Mouse (Mus musculus) midbrain, embryonic 13.5 days (tissue): ENCODE results near the gene 2010111I01Rik. TPM values are rescaled to one million over a fixed set of nuclear protein-coding genes. Genes with fewer than 3 reads are reported as not detected.

Experiments
- ATAC-seq: fragments of 200-750 bp; cut with Nextera tagmentation; 2 replicates; pipeline ENCODE4 v1.8.0; 2017; ENCODE audit warnings: mild to moderate bottlenecking, moderate TSS enrichment, moderate library complexity
- H3K27ac ChIP-seq: fragments of 300-500 bp; sonication (generic); 2 replicates; pipeline ENCODE4 v1.5.1; 2015; ENCODE audit warnings: inconsistent platforms, mild to moderate bottlenecking, moderate library complexity
- H3K27me3 ChIP-seq: fragments of 300-500 bp; sonication (generic); 2 replicates; pipeline ENCODE4 v1.6.1; 2015; ENCODE audit warnings: mild to moderate bottlenecking, inconsistent platforms
- H3K36me3 ChIP-seq: fragments of 300-500 bp; sonication (generic); 2 replicates; pipeline ENCODE4 v1.6.1; 2015; ENCODE audit warnings: mild to moderate bottlenecking, inconsistent platforms
- H3K4me1 ChIP-seq: fragments of 300-500 bp; sonication (generic); replicated peaks from 2 replicates; pipeline ENCODE4 v1.6.1; 2015; ENCODE audit warnings: inconsistent platforms
- H3K4me2 ChIP-seq: fragments of 300-500 bp; sonication (generic); replicated peaks from 2 replicates; pipeline ENCODE4 v1.6.1; 2015; ENCODE audit warnings: moderate library complexity, mild to moderate bottlenecking, inconsistent platforms
- H3K4me3 ChIP-seq: fragments of 300-500 bp; sonication (generic); replicated peaks from 2 replicates; pipeline ENCODE4 v1.5.1; 2015; ENCODE audit warnings: mild to moderate bottlenecking, inconsistent platforms
- H3K9ac ChIP-seq: fragments of 300-500 bp; sonication (generic); replicated peaks from 2 replicates; pipeline ENCODE4 v1.6.1; 2015; ENCODE audit warnings: mild to moderate bottlenecking, inconsistent platforms
- H3K9me3 ChIP-seq: fragments of 300-500 bp; sonication (generic); 2 replicates; pipeline ENCODE4 v1.6.1; 2016; ENCODE audit warnings: mild to moderate bottlenecking, inconsistent platforms
- WGBS: fragments of 180-500 bp; shearing (Covaris S2); methylation state at CpG from one replicate; pipeline ENCODE4 v1.1.7; 2015; 5-methylcytosine and 5-hydroxymethylcytosine counted together
- polyA plus RNA-seq: library from polyadenylated mRNA; unstranded; fragments of >200 nt; fragmentation: Nextera tagmentation; extraction: Ambion mirVana; gene quantifications from 2 replicates; pipeline ENCODE4 v1.2.1, GENCODE M21; 2015

2010111I01Rik gene
- polyA plus RNA-seq, 1 experiment from 2014 or later, result 28.6 TPM

DNA sequence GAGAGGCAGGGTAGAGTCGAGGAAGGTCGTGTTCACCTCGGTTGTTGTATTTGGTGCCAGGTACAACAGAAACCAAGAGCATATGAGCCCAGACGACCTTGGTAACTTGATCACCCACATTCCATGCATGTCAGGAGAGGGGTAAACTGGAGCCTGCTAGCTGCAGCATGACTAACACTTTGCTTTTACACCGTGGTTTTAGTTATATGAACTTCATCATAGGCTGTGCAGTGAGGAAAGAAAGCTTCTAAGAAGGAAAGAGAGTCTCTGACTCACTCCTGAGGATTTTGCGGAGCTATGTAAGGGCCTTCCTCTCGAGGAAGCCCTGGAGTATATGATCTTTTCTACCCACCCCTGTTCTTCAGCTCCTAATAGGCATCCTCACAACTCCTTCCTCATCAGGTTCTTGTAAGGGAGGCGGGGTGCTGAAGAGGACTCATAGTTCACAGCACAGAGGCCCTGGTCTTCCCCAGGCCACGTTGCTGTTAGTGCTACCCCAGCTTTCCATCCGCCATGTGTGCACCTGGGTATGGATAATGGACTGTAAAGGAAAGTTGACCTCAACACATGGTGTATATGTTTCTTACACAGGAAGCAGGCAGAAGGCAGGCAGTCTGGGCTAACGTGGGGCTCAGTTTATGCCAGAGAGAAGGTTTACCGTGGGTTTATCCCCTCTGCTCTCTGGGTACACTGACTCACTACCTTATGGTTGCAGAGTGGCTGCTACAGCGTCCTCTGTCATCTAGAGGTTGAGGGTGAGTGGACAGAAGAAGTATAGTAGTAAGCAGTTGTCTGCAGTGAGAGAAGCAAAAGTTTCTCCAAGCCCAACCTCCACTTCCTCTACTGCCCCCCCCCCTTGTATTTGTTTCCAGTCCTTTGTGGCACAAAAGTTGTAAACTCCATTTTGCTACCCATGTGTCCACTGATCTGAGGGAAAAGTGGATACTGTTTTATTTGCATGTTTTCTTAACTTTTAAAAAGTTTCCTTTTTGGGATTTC is 222.8 kb downstream of the 2010111I01Rik start:
- H3K27ac ChIP-seq, result no peak overlapping the region
- no peak overlapping the region for H3K9ac ChIP-seq
- 85% methylated on average over 13 of the region's 13 CpGs for WGBS
- no peak for ATAC-seq
- H3K4me3 ChIP-seq, result no peak overlapping the region
- no peaks in the 10 kb centered on the region for H3K27me3 ChIP-seq
- H3K4me1 ChIP-seq, result peaks cover 16% of the 10 kb centered on the region
- H3K4me2 ChIP-seq, result no peak overlapping the region
- H3K9me3 ChIP-seq, result no peaks in the 10 kb centered on the region
- H3K36me3 ChIP-seq, result 0 out of 2 replicates have a peak, but pooled peaks cover 3% of the 10 kb centered on the region

DNA sequence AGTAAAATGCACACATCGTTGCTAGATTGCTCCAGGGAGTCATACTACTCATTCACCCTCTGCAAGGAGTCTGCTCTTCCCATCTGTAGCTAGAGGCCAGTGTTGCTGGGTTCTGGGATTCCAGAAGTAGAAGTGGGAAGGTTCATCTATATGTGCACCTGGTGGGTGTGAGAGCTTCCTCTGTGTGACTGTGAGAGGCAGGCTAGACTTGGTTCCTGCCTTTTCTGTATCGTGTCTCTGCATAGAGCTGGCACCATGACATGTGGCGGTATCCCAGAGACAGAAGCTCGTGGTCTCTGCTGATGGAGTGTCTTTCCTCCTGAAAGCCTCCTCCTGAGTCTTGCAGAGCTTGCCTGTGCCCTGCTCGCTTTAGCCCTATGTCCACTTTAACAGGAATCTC is 223.6 kb downstream of the 2010111I01Rik start:
- Histone ChIP-seq H3K9ac (no peak overlapping the region), H3K36me3 (0 out of 2 replicates have a peak, but pooled peaks cover 4% of the 10 kb centered on the region), H3K27me3 (no peaks in the 10 kb centered on the region), H3K4me2 (no peak overlapping the region), H3K4me3 (no peak overlapping the region), H3K9me3 (no peaks in the 10 kb centered on the region), H3K27ac (no peak overlapping the region), H3K4me1 (peaks cover 16% of the 10 kb centered on the region)
- ATAC-seq, result no peak
- WGBS, result 82% methylated on average over 5 of the region's 5 CpGs

DNA sequence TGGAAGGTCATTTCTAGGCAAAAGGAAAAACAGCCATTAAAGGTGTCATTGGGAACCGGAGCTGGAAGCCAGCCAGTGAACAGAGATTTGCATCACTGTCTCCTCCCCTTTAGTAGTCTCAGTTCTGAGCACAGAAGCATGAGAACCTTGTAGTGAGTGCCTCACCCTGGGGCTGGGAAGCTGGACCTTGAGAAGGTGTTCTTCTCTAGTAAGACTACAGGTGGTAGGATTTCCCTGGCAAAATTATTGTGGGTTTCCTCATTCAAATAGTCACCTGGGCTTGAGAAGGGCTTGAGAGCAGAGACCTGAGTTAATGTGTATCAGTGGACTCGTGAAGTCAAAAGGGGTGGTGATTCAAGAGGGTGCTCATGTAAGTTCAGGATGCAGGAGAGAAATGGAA is 224.1 kb downstream of the 2010111I01Rik start:
- Histone ChIP-seq H3K9me3 (no peaks in the 10 kb centered on the region), H3K36me3 (0 out of 2 replicates have a peak, but pooled peaks cover 4% of the 10 kb centered on the region), H3K4me3 (no peak overlapping the region), H3K27ac (no peak overlapping the region), H3K4me2 (no peak overlapping the region), H3K9ac (no peak overlapping the region), H3K27me3 (no peaks in the 10 kb centered on the region), H3K4me1 (peaks cover 16% of the 10 kb centered on the region)
- 67% methylated on average over 2 of the region's 2 CpGs for WGBS
- ATAC-seq, result no peak

DNA sequence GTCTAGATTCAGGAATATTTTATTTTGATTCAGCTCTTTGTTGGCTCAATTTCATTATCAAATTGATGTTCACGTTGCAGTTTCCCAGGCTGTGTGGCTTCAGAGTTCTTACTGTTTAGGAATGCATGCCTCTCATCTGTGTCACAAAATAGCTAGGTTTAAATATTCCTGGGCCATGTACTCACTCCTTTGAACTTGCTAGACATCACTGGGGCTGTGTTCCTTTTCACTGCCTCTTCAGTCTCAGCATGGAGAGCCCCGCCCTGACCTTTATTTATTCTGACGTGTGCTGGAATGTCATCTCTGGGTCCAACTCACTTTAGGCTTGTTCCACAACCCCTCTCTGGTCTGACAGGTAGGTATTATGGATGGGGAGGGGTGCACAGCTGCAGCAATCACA is 228.7 kb downstream of the 2010111I01Rik start:
- Histone ChIP-seq H3K27me3 (no peaks in the 10 kb centered on the region), H3K9me3 (no peaks in the 10 kb centered on the region), H3K4me3 (no peak overlapping the region), H3K36me3 (0 out of 2 replicates have a peak, but pooled peaks cover 4% of the 10 kb centered on the region), H3K4me1 (no peaks in the 10 kb centered on the region), H3K4me2 (no peak overlapping the region), H3K9ac (no peak overlapping the region), H3K27ac (no peak overlapping the region)
- WGBS, result 67% methylated on average over 3 of the region's 3 CpGs
- ATAC-seq, result no peak

DNA sequence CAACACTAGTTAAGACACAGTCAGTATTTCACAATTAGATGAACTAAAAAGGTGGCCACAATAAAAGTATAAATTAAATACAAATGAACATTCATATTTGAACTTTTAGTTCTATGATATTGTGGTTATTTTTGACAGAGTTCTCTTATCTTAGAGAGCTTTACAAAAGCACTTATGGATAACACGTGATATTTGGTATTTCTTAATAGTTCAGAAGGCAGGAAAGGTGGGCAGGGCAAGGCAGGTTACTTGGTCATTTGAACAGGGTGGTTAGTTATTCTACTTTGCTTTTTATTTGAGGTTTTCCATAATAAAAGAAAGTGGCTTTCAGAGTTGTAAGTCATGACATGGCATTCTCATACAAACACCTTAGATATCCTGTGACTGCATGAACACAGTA is 233.3 kb downstream of the 2010111I01Rik start:
- Histone ChIP-seq H3K27ac (no peak overlapping the region), H3K4me1 (peaks cover 4% of the 10 kb centered on the region; the same call in 1 of the 2 replicates), H3K36me3 (no peaks in the 10 kb centered on the region), H3K27me3 (no peaks in the 10 kb centered on the region), H3K9ac (no peak overlapping the region), H3K4me2 (no peak overlapping the region), H3K9me3 (no peaks in the 10 kb centered on the region), H3K4me3 (no peak overlapping the region)
- WGBS, result 95% methylated on average over 1 of the region's 1 CpGs
- no peak for ATAC-seq

DNA sequence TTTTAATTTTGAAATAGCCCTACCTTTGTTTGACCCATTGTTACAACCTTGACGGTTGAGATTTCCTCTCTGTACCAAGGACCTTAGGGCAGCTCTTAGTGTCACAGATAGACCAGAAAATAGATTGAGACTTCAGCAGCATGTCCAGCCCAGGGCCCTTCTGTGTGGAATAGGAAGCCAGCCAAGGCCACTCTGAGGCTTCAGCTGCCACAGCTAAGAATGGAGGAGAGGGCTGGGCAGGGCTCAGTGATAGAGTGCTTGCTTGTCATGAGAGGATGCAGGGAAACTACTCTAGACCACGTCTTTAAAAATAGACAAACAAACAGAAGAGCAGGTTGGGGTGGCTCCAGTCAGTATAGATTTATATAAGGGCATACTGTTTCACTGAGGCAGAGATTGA is 234.9 kb downstream of the 2010111I01Rik start:
- no peaks in the 10 kb centered on the region for H3K36me3 ChIP-seq

DNA sequence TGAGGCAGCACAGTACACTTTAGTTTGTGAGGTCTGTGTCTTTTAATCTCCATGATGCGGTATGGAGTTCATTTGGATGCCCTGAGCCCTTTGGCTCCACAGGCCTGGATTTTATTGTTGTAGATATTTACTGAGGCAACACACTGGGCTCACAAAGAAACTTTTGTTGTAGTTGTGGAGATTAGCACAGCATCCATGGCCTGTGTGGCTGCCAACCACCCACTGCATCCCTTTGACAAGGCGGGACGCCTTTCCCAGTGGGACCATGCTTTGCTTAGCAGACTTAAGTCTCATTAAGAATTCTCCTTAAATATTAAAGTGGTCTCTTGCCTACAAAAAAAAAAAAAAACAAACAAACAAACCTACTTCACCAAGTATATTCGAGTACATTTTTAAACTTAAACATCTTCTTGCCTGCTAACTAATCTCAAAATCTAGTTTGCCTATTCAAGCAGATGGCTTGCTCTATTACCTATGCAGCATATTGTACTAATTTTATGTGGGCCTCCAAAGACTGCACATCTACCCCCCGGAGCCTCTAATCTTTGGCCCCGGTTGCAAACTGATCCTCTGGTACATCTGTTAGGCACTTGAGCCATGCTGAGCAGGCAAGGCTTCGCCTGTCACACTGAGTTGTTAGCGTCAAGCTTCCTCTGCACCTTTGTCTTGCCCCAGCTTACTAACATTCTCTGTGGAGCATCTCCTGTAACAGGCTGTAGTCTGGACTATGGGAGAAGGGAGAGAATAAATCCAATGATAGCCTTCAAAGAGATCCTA is 239.0 kb downstream of the 2010111I01Rik start:
- Histone ChIP-seq H3K4me3 (no peak overlapping the region), H3K4me1 (peaks cover 22% of the 10 kb centered on the region), H3K9ac (no peak overlapping the region), H3K4me2 (no peak overlapping the region), H3K27ac (no peak overlapping the region; the same call in 1 of the 2 replicates), H3K9me3 (no peaks in the 10 kb centered on the region), H3K27me3 (0 out of 2 replicates have a peak, but pooled peaks cover 3% of the 10 kb centered on the region), H3K36me3 (no peaks in the 10 kb centered on the region)
- 16% methylated on average over 8 of the region's 8 CpGs for WGBS
- peak; percentile 79 for ATAC-seq

More for the DNA sequence above, 234.9 kb downstream of the 2010111I01Rik start:
- Histone ChIP-seq H3K4me2 (no peak overlapping the region), H3K4me1 (peaks cover 19% of the 10 kb centered on the region), H3K9ac (no peak overlapping the region), H3K9me3 (no peaks in the 10 kb centered on the region), H3K4me3 (no peak overlapping the region), H3K27ac (no peak overlapping the region), H3K27me3 (no peaks in the 10 kb centered on the region)
- 79% methylated on average over 2 of the region's 2 CpGs for WGBS
- no peak for ATAC-seq

DNA sequence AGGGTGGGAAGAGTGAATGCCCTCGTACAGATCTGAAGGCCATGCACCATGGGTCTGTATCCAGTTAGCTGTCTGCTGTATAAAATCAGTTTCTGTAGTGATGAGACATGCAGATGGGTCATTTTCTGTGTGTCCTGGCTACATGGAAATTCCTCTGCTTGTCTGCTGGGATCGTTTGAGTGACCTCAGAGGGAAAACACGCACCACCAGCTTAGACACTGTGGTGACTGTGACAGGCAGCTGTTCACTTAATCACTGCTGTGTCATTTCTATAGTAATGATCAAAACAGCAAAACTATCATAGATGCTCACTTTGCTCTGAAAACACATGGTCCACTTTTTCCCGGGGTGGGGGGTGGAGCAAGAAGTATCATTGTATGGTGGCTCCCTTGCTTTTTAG is 241.1 kb downstream of the 2010111I01Rik start:
- no peaks in the 10 kb centered on the region for H3K9me3 ChIP-seq
- WGBS, result 75% methylated on average over 4 of the region's 4 CpGs
- no peak overlapping the region for H3K4me3 ChIP-seq
- H3K9ac ChIP-seq, result no peak overlapping the region
- no peak for ATAC-seq
- no peaks in the 10 kb centered on the region for H3K36me3 ChIP-seq
- H3K27me3 ChIP-seq, result 0 out of 2 replicates have a peak, but pooled peaks cover 3% of the 10 kb centered on the region
- peaks cover 22% of the 10 kb centered on the region for H3K4me1 ChIP-seq
- H3K4me2 ChIP-seq, result no peak overlapping the region
- H3K27ac ChIP-seq, result no peak overlapping the region

DNA sequence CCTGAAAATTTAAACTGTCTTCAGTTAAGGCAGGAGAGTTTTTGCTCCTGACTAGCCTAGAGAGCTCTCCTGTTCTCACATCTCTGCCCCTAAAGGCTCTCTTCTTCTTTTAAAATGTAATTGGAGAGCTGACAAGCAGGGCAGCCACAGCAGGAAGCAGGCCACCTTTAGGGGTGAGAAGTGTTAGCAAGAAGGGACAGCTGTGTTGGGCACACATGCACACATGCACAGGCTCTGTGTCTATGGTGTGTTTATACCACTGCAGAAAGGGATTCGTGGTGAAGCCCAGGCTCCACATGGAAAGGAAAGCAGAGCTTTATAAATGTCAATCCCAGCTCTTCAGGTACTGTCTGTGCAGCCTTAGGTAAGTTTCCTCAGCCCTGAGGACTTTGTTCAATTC is 241.7 kb downstream of the 2010111I01Rik start:
- 67% methylated on average over 1 of the region's 1 CpGs for WGBS
- Histone ChIP-seq H3K4me2 (no peak overlapping the region), H3K9me3 (no peaks in the 10 kb centered on the region), H3K9ac (no peak overlapping the region), H3K4me3 (no peak overlapping the region), H3K36me3 (no peaks in the 10 kb centered on the region), H3K4me1 (peaks cover 22% of the 10 kb centered on the region), H3K27me3 (0 out of 2 replicates have a peak, but pooled peaks cover 3% of the 10 kb centered on the region), H3K27ac (no peak overlapping the region)
- no peak for ATAC-seq

DNA sequence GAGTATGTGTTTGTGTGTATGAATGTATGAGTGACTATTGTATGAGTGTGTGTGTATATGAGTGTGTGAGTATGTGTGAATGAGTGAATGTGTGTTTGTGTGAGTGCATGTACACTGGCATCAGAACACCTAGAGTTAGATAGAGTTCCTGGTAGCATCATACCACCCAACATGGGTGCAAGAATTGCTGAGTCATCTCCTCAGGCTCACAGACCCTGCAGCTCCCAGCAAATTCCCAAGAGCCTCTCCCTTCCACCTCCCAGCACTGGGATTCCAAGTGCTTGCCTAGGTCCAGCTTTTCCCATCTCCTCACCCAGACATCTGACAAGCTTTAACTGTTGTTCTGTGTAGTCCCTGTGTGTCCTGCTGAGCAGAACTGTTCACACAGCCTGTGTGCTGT is 251.8 kb downstream of the 2010111I01Rik start:
- H3K9me3 ChIP-seq, result no peaks in the 10 kb centered on the region
- H3K4me2 ChIP-seq, result no peak overlapping the region
- no peak overlapping the region for H3K4me3 ChIP-seq
- no peaks in the 10 kb centered on the region for H3K27me3 ChIP-seq
- H3K27ac ChIP-seq, result no peak overlapping the region
- no peak for ATAC-seq
- H3K4me1 ChIP-seq, result no peaks in the 10 kb centered on the region
- no peak overlapping the region for H3K9ac ChIP-seq
- no peaks in the 10 kb centered on the region for H3K36me3 ChIP-seq

DNA sequence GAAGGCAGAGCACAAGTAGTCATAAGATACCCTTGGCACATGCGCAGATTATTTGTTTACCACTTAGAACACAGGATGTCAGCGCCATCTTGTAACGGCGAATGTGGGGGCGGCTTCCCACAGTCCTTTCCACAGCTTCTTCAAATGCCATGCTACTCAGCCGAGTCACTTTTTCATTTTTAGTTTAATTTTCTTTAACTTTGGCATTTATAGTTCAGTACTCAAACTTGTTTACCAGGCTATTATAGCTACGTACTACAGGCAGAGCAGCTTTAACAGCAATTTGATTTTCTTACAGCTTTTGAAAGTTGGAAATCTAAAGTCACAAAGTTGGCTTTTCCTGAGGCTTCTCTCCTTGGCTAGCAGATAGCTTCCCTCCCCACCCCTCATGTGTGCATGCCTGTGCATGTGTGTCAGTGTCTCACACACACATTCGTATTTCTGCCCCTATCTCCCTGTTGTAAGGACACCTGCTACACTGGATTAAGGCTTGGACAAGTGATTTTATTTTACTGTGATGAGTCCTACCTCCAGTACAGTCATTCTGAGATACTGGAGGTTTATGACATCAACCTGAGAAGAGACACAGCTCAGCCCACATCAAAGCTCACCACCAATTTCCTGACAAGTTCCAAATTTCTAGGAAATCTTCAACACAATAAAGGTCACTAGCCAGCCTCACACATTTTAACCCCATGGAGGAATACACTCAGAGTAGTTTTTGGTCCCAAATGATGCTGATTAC is 258.5 kb downstream of the 2010111I01Rik start:
- ATAC-seq, result no peak
- Histone ChIP-seq H3K36me3 (no peaks in the 10 kb centered on the region), H3K9ac (no peak overlapping the region), H3K4me2 (no peak overlapping the region), H3K9me3 (no peaks in the 10 kb centered on the region), H3K4me1 (no peaks in the 10 kb centered on the region), H3K4me3 (no peak overlapping the region), H3K27ac (no peak overlapping the region), H3K27me3 (no peaks in the 10 kb centered on the region)
- 98% methylated on average over 8 of the region's 8 CpGs for WGBS
